Mouse (Mus musculus) cortical plate, adult 2 months (tissue): Measurements from ENCODE around the gene Kdm6b.

Experiments
- CTCF ChIP-seq: fragments of 200-500 bp; IDR thresholded peaks from 2 replicates; pipeline ENCODE4 v1.5.1; 2011; ENCODE audit warnings: mild to moderate bottlenecking, control low read depth, low read length; ENCODE audit not compliant: insufficient read depth; ENCODE audit errors: extremely low read depth
- POLR2A ChIP-seq: fragments of 200-500 bp; IDR thresholded peaks from 2 replicates; pipeline ENCODE4 v1.6.1; 2011; ENCODE audit warnings: mild to moderate bottlenecking, low read length, control low read depth; ENCODE audit not compliant: insufficient read depth; ENCODE audit errors: extremely low read depth

DNA sequence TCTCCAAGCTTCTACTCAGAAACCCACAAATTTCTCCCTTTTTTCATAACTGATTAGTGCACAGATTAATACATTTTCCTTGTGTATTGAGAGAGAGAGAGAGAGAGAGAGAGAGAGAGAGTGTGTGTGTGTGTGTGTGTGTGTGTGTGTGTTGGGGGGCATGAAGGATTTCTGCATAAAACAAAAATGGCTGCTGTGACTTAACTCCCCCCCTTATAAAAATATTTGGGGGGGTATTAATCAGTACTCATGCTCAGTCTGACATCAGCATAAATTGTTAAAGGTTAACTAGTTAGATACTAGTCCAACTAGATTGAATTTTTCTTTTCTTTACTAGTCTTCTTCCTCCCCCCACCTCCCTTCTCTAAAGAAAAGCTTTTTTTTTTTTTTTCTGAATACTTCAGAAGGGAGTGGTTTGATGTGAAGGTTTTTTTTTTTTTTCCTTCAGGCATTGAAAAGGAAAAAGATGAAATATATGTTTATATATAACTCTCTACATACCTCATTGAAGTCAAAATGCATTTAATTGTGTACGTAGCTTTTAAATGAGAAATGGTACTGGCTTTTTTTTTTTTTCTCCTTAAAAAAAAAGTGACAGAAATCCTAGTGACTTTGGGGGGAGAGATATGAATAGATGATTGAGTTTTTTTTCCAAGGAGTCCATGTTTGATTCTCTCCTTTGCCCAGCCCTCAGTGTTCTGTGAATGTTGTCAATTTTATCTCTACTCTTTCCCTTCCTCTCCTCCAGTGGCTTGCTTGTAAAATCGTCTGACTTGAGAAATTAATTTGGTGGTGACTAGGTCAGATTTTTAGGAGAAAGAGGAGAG is 43.3 kb downstream of the Kdm6b start:
- TF ChIP-seq CTCF (no peak), POLR2A (no peak)
